Comparison of ENCODE assay signal across 8 mouse cellular contexts in the genomic region with DNA sequence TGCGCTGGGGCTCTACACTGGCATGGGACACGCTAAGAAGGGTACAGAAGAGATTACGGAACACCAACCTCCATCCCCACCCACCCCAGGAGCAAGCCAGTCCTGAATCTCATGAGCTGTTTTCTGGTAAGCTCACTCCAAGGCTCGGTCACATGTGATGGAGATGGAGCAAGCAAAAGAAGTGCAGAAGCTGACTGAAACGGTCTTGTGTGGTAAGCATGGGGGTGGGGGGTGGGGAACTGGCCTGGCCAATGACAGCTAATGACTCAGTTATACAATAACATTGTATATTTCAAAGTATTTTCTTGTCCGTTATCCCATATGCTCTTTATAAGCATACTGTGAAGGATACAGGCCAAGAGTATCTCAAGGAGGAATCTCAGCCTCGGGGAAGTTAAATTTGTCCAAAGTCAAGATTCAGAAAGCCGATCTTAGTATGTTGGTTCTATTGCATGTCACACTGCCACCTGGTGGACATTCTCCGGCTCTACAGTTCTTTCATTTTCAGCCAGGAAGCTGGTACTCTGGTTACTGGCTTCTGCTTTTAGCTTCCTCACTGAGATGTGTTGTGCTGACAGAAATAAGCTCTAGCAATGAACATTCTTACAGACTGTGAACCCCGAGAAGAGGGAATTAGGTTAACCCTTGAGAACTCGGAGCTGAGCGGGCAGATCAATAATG. TPM values are rescaled to one million over a fixed set of nuclear protein-coding genes. Genes with fewer than 3 reads are reported as not detected.
DNase-seq lines count a peak whose midpoint lies in the region; ATAC-seq lines count a peak whose summit lies in the region.
"Had no signal": no experiment of that assay in that cellular context is flagged by ENCODE, and none has a peak within 500 bp of the region (broad histone marks: within the 10 kb centered on the region; RNA-seq: fewer than 3 reads in every experiment).

No protein-coding gene starts in this region.

- H3K4me1 ChIP-seq in heart, embryonic 15.5 days (replicated peaks) = peaks cover 13% of the 10 kb centered on the region

- H3K4me2 ChIP-seq in heart, embryonic 15.5 days = peak overlapping the region; percentile 51

- no peaks in the 10 kb centered on the region for H3K9me3 ChIP-seq in heart, embryonic 15.5 days (replicated peaks)

- no peak overlapping the region for H3K27ac ChIP-seq in heart, embryonic 15.5 days

- peak; percentile 71 to 77 for DNase-seq in B cell, adult 2 months
- peak; percentile 68 for DNase-seq in ES-CJ7 (ENCODE audit: low read depth, low spot score)
- peak; percentile 81 for DNase-seq in embryo, embryonic 10 days (ENCODE audit: low spot score)
- peak; percentile 24 for DNase-seq in large intestine, adult 2 months (ENCODE audit: low read depth, low spot score)
- peak; percentile 37 for DNase-seq in spleen, adult 12 weeks (ENCODE audit: low spot score)

- 12% methylated on average over 12 of the region's 12 CpGs for WGBS in heart, embryonic 15.5 days
- WGBS in large intestine, adult 2 months = 15% methylated on average over 12 of the region's 12 CpGs

- no peak for ATAC-seq in heart, embryonic 15.5 days (replicated peaks; ENCODE audit: insufficient number of reproducible peaks, insufficient read depth, low FRiP score, low read depth)
- ATAC-seq in megakaryocyte-erythroid progenitor cell, adult 5-6 weeks (replicated peaks; ENCODE audit: low FRiP score, low TSS enrichment, poor library complexity, severe bottlenecking) = peak; percentile 66; the same call in 1 of the 2 replicates

- H3K36me3 ChIP-seq in heart, embryonic 15.5 days = no peaks in the 10 kb centered on the region

- H3K27me3 ChIP-seq in heart, embryonic 15.5 days = no peaks in the 10 kb centered on the region

- 0 out of 2 replicates have a peak overlapping the region, but pooled peaks have one; percentile 5 for H3K9ac ChIP-seq in heart, embryonic 15.5 days

- H3K4me3 ChIP-seq in heart, embryonic 15.5 days = peak overlapping the region; percentile 17; the same call in 1 of the 2 replicates

RNA-seq across cellular contexts. Expression of gene 1700022I11Rik, which starts 4.2 kb away (rescaled TPM):
- polyA plus RNA-seq in heart, embryonic 15.5 days (2015; fragmentation: Nextera tagmentation; extraction: Ambion mirVana) = 0.18 and 0.42 TPM in 2 replicates
- 0.10 and 0.11 TPM in 2 replicates for polyA plus RNA-seq in large intestine, adult 2 months (2012; rRNA removed)
- total RNA-seq in megakaryocyte-erythroid progenitor cell, adult 5-6 weeks (2014; fragmentation: Nextera tagmentation) = not detected in 2 replicates
- total RNA-seq in megakaryocyte-erythroid progenitor cell, adult 5-6 weeks (2017) = 1.3 and 3.4 TPM in 2 replicates
- total RNA-seq: heart, postnatal 14 days had no signal

RNA-seq across cellular contexts. Expression of gene Dnajb5, which starts 15.6 kb away (rescaled TPM):
- 17.7 and 18.2 TPM in 2 replicates for polyA plus RNA-seq in heart, embryonic 15.5 days (2015; fragmentation: Nextera tagmentation; extraction: Ambion mirVana)
- polyA plus RNA-seq in large intestine, adult 2 months (2012; rRNA removed) = 9.6 and 11.1 TPM in 2 replicates
- total RNA-seq in megakaryocyte-erythroid progenitor cell, adult 5-6 weeks (2014; fragmentation: Nextera tagmentation) = 0.87 and 2.2 TPM in 2 replicates
- 0.09 TPM in 1 of 2 replicates, not detected in the other for total RNA-seq in megakaryocyte-erythroid progenitor cell, adult 5-6 weeks (2017)

RNA-seq across cellular contexts. Expression of gene Vcp, which starts 35.1 kb away (rescaled TPM):
- polyA plus RNA-seq in heart, embryonic 15.5 days (2015; fragmentation: Nextera tagmentation; extraction: Ambion mirVana) = 437 and 463 TPM in 2 replicates
- 96.9 and 114 TPM in 2 replicates for polyA plus RNA-seq in large intestine, adult 2 months (2012; rRNA removed)
- 186 and 244 TPM in 2 replicates for total RNA-seq in megakaryocyte-erythroid progenitor cell, adult 5-6 weeks (2014; fragmentation: Nextera tagmentation)
- 269 and 346 TPM in 2 replicates for total RNA-seq in megakaryocyte-erythroid progenitor cell, adult 5-6 weeks (2017)

RNA-seq across cellular contexts. Expression of gene Fancg, which starts 45.1 kb away (rescaled TPM):
- 9.8 and 13.5 TPM in 2 replicates for polyA plus RNA-seq in heart, embryonic 15.5 days (2015; fragmentation: Nextera tagmentation; extraction: Ambion mirVana)
- polyA plus RNA-seq in large intestine, adult 2 months (2012; rRNA removed) = 11.8 and 14.6 TPM in 2 replicates
- 24.2 and 35.5 TPM in 2 replicates for total RNA-seq in megakaryocyte-erythroid progenitor cell, adult 5-6 weeks (2014; fragmentation: Nextera tagmentation)
- total RNA-seq in megakaryocyte-erythroid progenitor cell, adult 5-6 weeks (2017) = 8.3 and 8.5 TPM in 2 replicates

RNA-seq across cellular contexts. Expression of gene Phf24, which starts 48.7 kb away (rescaled TPM):
- 4.1 and 4.3 TPM in 2 replicates for polyA plus RNA-seq in heart, embryonic 15.5 days (2015; fragmentation: Nextera tagmentation; extraction: Ambion mirVana)
- 0.83 and 1.2 TPM in 2 replicates for polyA plus RNA-seq in large intestine, adult 2 months (2012; rRNA removed)
- total RNA-seq in megakaryocyte-erythroid progenitor cell, adult 5-6 weeks (2014; fragmentation: Nextera tagmentation) = not detected in 2 replicates
- total RNA-seq in megakaryocyte-erythroid progenitor cell, adult 5-6 weeks (2017) = 0.08 TPM in 1 of 2 replicates, not detected in the other

Comparison
In these comparisons a context has a peak if more than half of its experiments do, and no peak if none do; other contexts are left out.
1. DNase-seq: peak in every context shown above with its lines; median percentile 81 in embryo, embryonic 10 days; 74 in B cell, adult 2 months; 68 in ES-CJ7; 37 in spleen, adult 12 weeks; 24 in large intestine, adult 2 months.